Mouse (Mus musculus): ENCODE results near the gene Gm10401. TPM values are rescaled to one million over a fixed set of nuclear protein-coding genes. Genes with fewer than 3 reads are reported as not detected.
A peak's percentile ranks its signal among the peaks of the same experiment; 100 is the strongest.
"Not testable (repeated sequence)": the region's sequence is repeated elsewhere in the genome, so short reads cannot be mapped to it uniquely, and the experiment has no call there.

The Gm10401 gene
- polyA plus RNA-seq, 1 experiment from 2014 or later = 17.6 TPM

DNA sequence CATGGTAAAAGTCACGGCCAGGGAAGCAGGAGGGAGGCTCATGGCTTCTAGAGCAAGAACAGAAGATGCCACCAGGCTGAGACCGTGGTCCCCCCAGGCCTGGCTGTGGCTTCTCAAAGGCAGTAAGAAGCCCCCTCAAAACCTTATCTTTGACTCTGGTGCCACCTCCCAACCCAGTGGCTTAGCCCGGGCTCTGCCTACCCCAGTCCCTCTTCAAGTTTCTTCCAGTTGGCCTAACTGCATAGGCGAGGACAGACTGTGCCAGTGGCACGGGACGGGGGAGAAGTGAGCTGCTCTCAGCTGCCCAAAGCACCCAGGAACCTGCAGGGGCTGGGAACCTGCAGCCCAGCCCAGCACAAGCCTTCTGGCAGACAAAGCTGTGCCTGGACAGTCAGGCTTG is 26.6 kb upstream of the Gm10401 start:
- Histone ChIP-seq H3K4me3 (ENCODE audit: low read length) (no peak overlapping the region), H3K36me3 (ENCODE audit: control insufficient read depth, insufficient read depth, low read length) (peaks cover 9% of the 10 kb centered on the region), H3K4me2 (ENCODE audit: low read depth, low read length) (no peak overlapping the region), H3K9me3 (ENCODE audit: control insufficient read depth, low read length) (no peaks in the 10 kb centered on the region), H3K27me3 (replicated peaks; ENCODE audit: control insufficient read depth, insufficient read depth, low read length) (no peaks in the 10 kb centered on the region), H3K27ac (ENCODE audit: low read length) (no peak overlapping the region), H3K9ac (ENCODE audit: low read depth, low read length) (no peak overlapping the region), H3K4me1 (ENCODE audit: control insufficient read depth, insufficient read depth, low read length) (peaks cover 10% of the 10 kb centered on the region; the same call in 1 of the 2 replicates)
- 94% methylated on average over 6 of the region's 6 CpGs for WGBS
- ATAC-seq = peak; percentile 7; the same call in 1 of the 2 replicates

GRCm38 (mm10) chr5:115120978-115121377 is 22.9 kb upstream of the Gm10401 start:
- Histone ChIP-seq H3K4me1 (ENCODE audit: control insufficient read depth, insufficient read depth, low read length) (peaks cover 18% of the 10 kb centered on the region), H3K9ac (ENCODE audit: low read depth, low read length) (no peak overlapping the region), H3K9me3 (ENCODE audit: control insufficient read depth, low read length) (no peaks in the 10 kb centered on the region), H3K27me3 (replicated peaks; ENCODE audit: control insufficient read depth, insufficient read depth, low read length) (no peaks in the 10 kb centered on the region), H3K36me3 (ENCODE audit: control insufficient read depth, insufficient read depth, low read length) (peaks cover 11% of the 10 kb centered on the region; the same call in 1 of the 2 replicates), H3K27ac (ENCODE audit: low read length) (no peak overlapping the region), H3K4me3 (ENCODE audit: low read length) (no peak overlapping the region), H3K4me2 (ENCODE audit: low read depth, low read length) (no peak overlapping the region)
- ATAC-seq = no peak
- WGBS = 85% methylated on average over 5 of the region's 5 CpGs

GRCm38 (mm10) chr5:115118961-115119570 is 21.0 kb upstream of the Gm10401 start, which contains the start of gene Acads:
TSS of gene Acads (minus strand) at chr5:115119346.
- Histone ChIP-seq H3K4me2 (ENCODE audit: low read depth, low read length) (peak within 1 kb of the TSS; percentile 74), H3K4me1 (ENCODE audit: control insufficient read depth, insufficient read depth, low read length) (peaks cover 9% of the 10 kb centered on the region; the same call in 1 of the 2 replicates), H3K9ac (ENCODE audit: low read depth, low read length) (peak within 1 kb of the TSS; percentile 96), H3K27ac (ENCODE audit: low read length) (peak within 1 kb of the TSS; percentile 88), H3K27me3 (replicated peaks; ENCODE audit: control insufficient read depth, insufficient read depth, low read length) (no peaks in the 10 kb centered on the region), H3K9me3 (ENCODE audit: control insufficient read depth, low read length) (no peaks in the 10 kb centered on the region), H3K36me3 (ENCODE audit: control insufficient read depth, insufficient read depth, low read length) (peaks cover 9% of the 10 kb centered on the region; the same call in 1 of the 2 replicates), H3K4me3 (ENCODE audit: low read length) (peak within 1 kb of the TSS; percentile 97)
- WGBS = under 1% methylated on average over 39 of the region's 39 CpGs
- ATAC-seq = peak; percentile 96

- Histone ChIP-seq H3K9ac (ENCODE audit: low read depth, low read length) (no peak overlapping the region), H3K9me3 (ENCODE audit: control insufficient read depth, low read length) (no peaks in the 10 kb centered on the region), H3K4me1 (ENCODE audit: control insufficient read depth, insufficient read depth, low read length) (peaks cover 9% of the 10 kb centered on the region; the same call in 1 of the 2 replicates), H3K4me3 (ENCODE audit: low read length) (no peak overlapping the region), H3K27me3 (replicated peaks; ENCODE audit: control insufficient read depth, insufficient read depth, low read length) (no peaks in the 10 kb centered on the region), H3K4me2 (ENCODE audit: low read depth, low read length) (no peak overlapping the region), H3K36me3 (ENCODE audit: control insufficient read depth, insufficient read depth, low read length) (peaks cover 12% of the 10 kb centered on the region), H3K27ac (ENCODE audit: low read length) (no peak overlapping the region)
- WGBS = 82% methylated on average over 13 of the region's 13 CpGs
- ATAC-seq = no peak
Measured at GRCm38 (mm10) chr5:115117467-115117866, 19.4 kb upstream of the Gm10401 start.

DNA sequence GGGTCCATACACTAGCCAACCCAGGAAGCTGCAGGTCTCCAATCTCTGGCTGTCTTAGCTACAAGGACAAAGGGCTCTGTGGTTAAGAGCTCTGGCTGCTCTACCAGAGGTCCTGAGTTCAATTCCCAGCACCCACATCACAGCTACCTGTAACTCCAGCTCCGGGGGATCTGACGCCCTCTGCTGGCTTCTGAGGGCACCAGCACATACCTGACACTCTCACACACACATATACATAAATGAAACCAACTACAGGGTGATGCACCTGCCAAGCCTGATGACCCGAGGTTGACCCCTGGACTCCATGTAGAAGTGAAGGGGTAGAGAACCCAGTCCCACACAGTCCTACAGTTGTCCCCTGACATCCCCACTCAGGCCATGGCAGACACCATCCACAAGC is 18.3 kb upstream of the Gm10401 start:
- Histone ChIP-seq H3K4me2 (ENCODE audit: low read depth, low read length) (no peak overlapping the region), H3K4me1 (ENCODE audit: control insufficient read depth, insufficient read depth, low read length) (peaks cover 9% of the 10 kb centered on the region; the same call in 1 of the 2 replicates), H3K9ac (ENCODE audit: low read depth, low read length) (no peak overlapping the region), H3K4me3 (ENCODE audit: low read length) (no peak overlapping the region), H3K36me3 (ENCODE audit: control insufficient read depth, insufficient read depth, low read length) (peaks cover 17% of the 10 kb centered on the region), H3K27ac (ENCODE audit: low read length) (no peak overlapping the region), H3K27me3 (replicated peaks; ENCODE audit: control insufficient read depth, insufficient read depth, low read length) (no peaks in the 10 kb centered on the region), H3K9me3 (ENCODE audit: control insufficient read depth, low read length) (no peaks in the 10 kb centered on the region)
- 88% methylated on average over 3 of the region's 3 CpGs for WGBS
- no peak for ATAC-seq

DNA sequence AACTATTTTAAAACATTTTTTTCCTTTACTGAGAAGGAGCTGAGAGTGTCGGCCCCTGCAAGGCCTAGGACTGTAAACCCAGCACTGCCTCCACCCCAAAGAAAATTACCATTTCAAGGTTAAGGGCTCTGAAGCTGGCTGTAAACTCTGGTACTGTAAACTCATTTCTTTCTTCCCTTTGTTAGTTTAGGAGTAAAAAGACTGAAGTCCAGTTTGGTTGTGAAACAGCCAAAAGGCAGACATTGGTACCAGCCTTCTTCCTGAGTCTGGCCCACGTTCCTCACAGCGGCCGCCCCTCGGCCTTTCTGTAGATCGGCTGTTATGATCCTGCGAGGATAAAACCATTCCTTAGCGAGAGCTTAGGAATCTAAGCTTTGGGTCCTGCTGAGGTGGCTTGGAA is 16.4 kb upstream of the Gm10401 start:
- Histone ChIP-seq H3K4me1 (ENCODE audit: control insufficient read depth, insufficient read depth, low read length) (peaks cover 7% of the 10 kb centered on the region; the same call in 1 of the 2 replicates), H3K36me3 (ENCODE audit: control insufficient read depth, insufficient read depth, low read length) (peaks cover 21% of the 10 kb centered on the region)

DNA sequence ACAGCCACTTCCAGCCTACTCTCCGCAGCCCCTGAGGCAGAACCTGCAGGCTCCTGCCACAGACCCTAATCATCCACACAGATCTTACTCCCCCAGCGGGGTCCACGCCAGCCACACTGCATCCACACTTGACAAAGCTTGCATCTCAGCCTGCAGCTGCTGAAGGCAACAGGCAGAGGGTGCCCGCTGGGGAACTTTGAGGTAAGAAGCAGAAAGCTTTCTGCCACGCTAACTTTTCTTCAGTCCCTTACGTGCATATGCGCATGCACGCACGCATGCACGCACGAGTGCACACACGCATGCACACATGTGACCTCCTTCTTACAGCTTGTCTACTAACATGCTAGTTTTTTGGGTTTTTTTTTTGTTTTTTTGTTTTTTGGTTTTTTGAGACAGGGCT is 15.1 kb upstream of the Gm10401 start:
- peaks cover 6% of the 10 kb centered on the region; the same call in 1 of the 2 replicates for H3K4me1 ChIP-seq (ENCODE audit: control insufficient read depth, insufficient read depth, low read length)
- no peaks in the 10 kb centered on the region for H3K9me3 ChIP-seq (ENCODE audit: control insufficient read depth, low read length)
- H3K36me3 ChIP-seq (ENCODE audit: control insufficient read depth, insufficient read depth, low read length) = peaks cover 21% of the 10 kb centered on the region
- no peak overlapping the region for H3K4me3 ChIP-seq (ENCODE audit: low read length)
- H3K4me2 ChIP-seq (ENCODE audit: low read depth, low read length) = no peak overlapping the region
- WGBS = 96% methylated on average over 12 of the region's 12 CpGs
- no peak overlapping the region for H3K27ac ChIP-seq (ENCODE audit: low read length)
- H3K27me3 ChIP-seq (replicated peaks; ENCODE audit: control insufficient read depth, insufficient read depth, low read length) = no peaks in the 10 kb centered on the region
- ATAC-seq = no peak
- no peak overlapping the region for H3K9ac ChIP-seq (ENCODE audit: low read depth, low read length)

More for the DNA sequence above, 16.4 kb upstream of the Gm10401 start:
- WGBS = 68% methylated on average over 8 of the region's 8 CpGs
- Histone ChIP-seq H3K9ac (ENCODE audit: low read depth, low read length) (no peak overlapping the region), H3K9me3 (ENCODE audit: control insufficient read depth, low read length) (no peaks in the 10 kb centered on the region), H3K4me2 (ENCODE audit: low read depth, low read length) (no peak overlapping the region), H3K27me3 (replicated peaks; ENCODE audit: control insufficient read depth, insufficient read depth, low read length) (no peaks in the 10 kb centered on the region), H3K4me3 (ENCODE audit: low read length) (no peak overlapping the region), H3K27ac (ENCODE audit: low read length) (peak overlapping the region; percentile 67)
- ATAC-seq = peak; percentile 51

DNA sequence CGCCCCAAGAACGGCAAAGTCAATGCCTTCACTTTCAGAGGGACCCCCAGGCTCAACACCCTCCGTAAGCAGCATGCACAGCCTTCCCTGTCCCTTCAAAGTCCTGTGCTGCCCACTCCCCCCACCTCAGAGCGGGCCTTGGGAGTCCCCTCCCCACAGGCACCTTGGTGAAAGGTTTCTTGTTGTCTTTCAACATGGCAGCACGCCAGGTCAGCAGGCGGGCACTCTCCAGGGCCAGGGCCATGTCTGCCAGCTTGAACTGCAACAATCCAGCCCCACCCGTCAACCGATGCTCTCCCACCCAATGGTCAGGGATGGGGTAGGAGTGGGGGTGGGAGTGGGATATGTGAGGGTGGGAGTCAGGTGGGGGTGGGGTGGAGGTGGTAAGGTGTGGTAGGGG is 13.1 kb upstream of the Gm10401 start:
- H3K9ac ChIP-seq (ENCODE audit: low read depth, low read length) = no peak overlapping the region
- no peaks in the 10 kb centered on the region for H3K27me3 ChIP-seq (replicated peaks; ENCODE audit: control insufficient read depth, insufficient read depth, low read length)
- no peaks in the 10 kb centered on the region for H3K9me3 ChIP-seq (ENCODE audit: control insufficient read depth, low read length)
- H3K4me1 ChIP-seq (ENCODE audit: control insufficient read depth, insufficient read depth, low read length) = no peaks in the 10 kb centered on the region
- no peak for ATAC-seq
- 91% methylated on average over 8 of the region's 8 CpGs for WGBS
- peaks cover 13% of the 10 kb centered on the region; the same call in 1 of the 2 replicates for H3K36me3 ChIP-seq (ENCODE audit: control insufficient read depth, insufficient read depth, low read length)
- no peak overlapping the region for H3K4me2 ChIP-seq (ENCODE audit: low read depth, low read length)
- no peak overlapping the region for H3K27ac ChIP-seq (ENCODE audit: low read length)
- H3K4me3 ChIP-seq (ENCODE audit: low read length) = no peak overlapping the region

DNA sequence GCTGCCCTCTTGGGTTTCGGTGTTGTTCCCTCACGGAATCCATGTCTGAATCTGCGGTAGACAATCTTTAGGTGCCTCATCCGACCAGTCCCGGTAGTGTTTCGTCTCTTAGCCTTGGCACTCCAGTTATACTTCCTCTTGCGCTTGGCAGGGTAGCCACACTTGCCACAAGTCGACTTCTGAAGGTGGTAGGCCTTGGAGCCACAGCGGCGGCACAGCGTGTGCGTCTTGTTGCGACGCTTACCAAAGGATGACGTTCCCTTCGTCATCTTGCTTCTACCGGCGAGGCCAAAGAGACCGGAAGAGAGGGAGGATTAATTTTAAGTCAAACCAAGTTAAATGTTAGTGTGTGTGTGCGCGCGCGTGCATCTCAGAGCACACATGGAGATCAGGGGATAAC is 5.2 kb upstream of the Gm10401 start:
- H3K36me3 ChIP-seq (ENCODE audit: control insufficient read depth, insufficient read depth, low read length); H3K4me1 ChIP-seq (ENCODE audit: control insufficient read depth, insufficient read depth, low read length); H3K9me3 ChIP-seq (ENCODE audit: control insufficient read depth, low read length); H3K27ac ChIP-seq (ENCODE audit: low read length); H3K27me3 ChIP-seq (replicated peaks; ENCODE audit: control insufficient read depth, insufficient read depth, low read length); ATAC-seq; H3K9ac ChIP-seq (ENCODE audit: low read depth, low read length); H3K4me3 ChIP-seq (ENCODE audit: low read length); H3K4me2 ChIP-seq (ENCODE audit: low read depth, low read length): not testable (repeated sequence)
- 96% methylated on average over 23 of the region's 23 CpGs for WGBS

Measured in intestine, embryonic 16.5 days (tissue).